Mouse (Mus musculus) limb, embryonic 13.5 days (tissue): ENCODE results near the gene Spaca6. TPM values are rescaled to one million over a fixed set of nuclear protein-coding genes. Genes with fewer than 3 reads are reported as not detected.
A peak's percentile ranks its signal among the peaks of the same experiment; 100 is the strongest.

Experiments
- ATAC-seq: fragments of 200-750 bp; cut with Nextera tagmentation; 2 replicates; pipeline ENCODE4 v1.8.0; 2017; ENCODE audit warnings: low read depth, moderate number of reproducible peaks, moderate TSS enrichment; ENCODE audit not compliant: low FRiP score
- H3K27ac ChIP-seq: fragments of 300-500 bp; sonication (generic); 2 replicates; pipeline ENCODE4 v1.5.1; 2015; ENCODE audit warnings: inconsistent platforms, mild to moderate bottlenecking, moderate library complexity
- H3K27me3 ChIP-seq: fragments of 300-500 bp; sonication (generic); 2 replicates; pipeline ENCODE4 v1.6.1; 2015; ENCODE audit warnings: mild to moderate bottlenecking, inconsistent platforms
- H3K36me3 ChIP-seq: fragments of 300-500 bp; sonication (generic); 2 replicates; pipeline ENCODE4 v1.6.1; 2015; ENCODE audit warnings: inconsistent platforms, mild to moderate bottlenecking, moderate library complexity
- H3K4me1 ChIP-seq: fragments of 300-500 bp; sonication (generic); 2 replicates; pipeline ENCODE4 v1.6.1; 2015; ENCODE audit warnings: inconsistent platforms
- H3K4me2 ChIP-seq: fragments of 300-500 bp; sonication (generic); replicated peaks from 2 replicates; pipeline ENCODE4 v1.6.1; 2015; ENCODE audit warnings: inconsistent platforms, mild to moderate bottlenecking, moderate library complexity
- H3K4me3 ChIP-seq: fragments of 300-500 bp; sonication (generic); 2 replicates; pipeline ENCODE4 v1.5.1; 2015; ENCODE audit warnings: moderate library complexity, mild to moderate bottlenecking, inconsistent platforms
- H3K9ac ChIP-seq: fragments of 300-500 bp; sonication (generic); 2 replicates; pipeline ENCODE4 v1.6.1; 2015; ENCODE audit warnings: mild to moderate bottlenecking, inconsistent platforms
- H3K9me3 ChIP-seq: fragments of 300-500 bp; sonication (generic); 2 replicates; pipeline ENCODE4 v1.6.1; 2016; ENCODE audit warnings: inconsistent platforms
- WGBS: fragments of 180-500 bp; shearing (Covaris S2); methylation state at CpG from one replicate; pipeline ENCODE4 v1.1.7; 2015; 5-methylcytosine and 5-hydroxymethylcytosine counted together
- polyA plus RNA-seq: library from polyadenylated mRNA; unstranded; fragments of >200 nt; fragmentation: Nextera tagmentation; extraction: Ambion mirVana; gene quantifications from 2 replicates; pipeline ENCODE4 v1.2.1, GENCODE M21; 2015

The Spaca6 gene
- 56.0 and 59.7 TPM in 2 replicates for polyA plus RNA-seq

GRCm38 (mm10) chr17:17826751-17827657 is at the start of gene Spaca6:
TSS of gene Spaca6 (plus strand) at chr17:17827158.
- WGBS: 0% methylated on average over 37 of the region's 42 CpGs
- H3K4me2 ChIP-seq: peak within 1 kb of the TSS; percentile 88
- peak within 1 kb of the TSS; percentile 83 for H3K4me3 ChIP-seq
- H3K36me3 ChIP-seq: peaks cover 19% of the 10 kb centered on the region
- H3K9ac ChIP-seq: peak within 1 kb of the TSS; percentile 94
- H3K27me3 ChIP-seq: no peaks in the 10 kb centered on the region
- peak within 1 kb of the TSS; percentile 100 for H3K27ac ChIP-seq
- H3K4me1 ChIP-seq: peaks cover 29% of the 10 kb centered on the region
- no peaks in the 10 kb centered on the region for H3K9me3 ChIP-seq
- ATAC-seq: peak; percentile 82

GRCm38 (mm10) chr17:17790866-17791630 is 35.9 kb upstream of the Spaca6 start:
- no peak overlapping the region for H3K27ac ChIP-seq
- H3K27me3 ChIP-seq: no peaks in the 10 kb centered on the region
- H3K36me3 ChIP-seq: no peaks in the 10 kb centered on the region
- H3K4me2 ChIP-seq: no peak overlapping the region
- no peaks in the 10 kb centered on the region for H3K4me1 ChIP-seq
- WGBS: 70% methylated on average over 3 of the region's 3 CpGs
- no peaks in the 10 kb centered on the region for H3K9me3 ChIP-seq
- no peak overlapping the region for H3K4me3 ChIP-seq
- no peak for ATAC-seq
- no peak overlapping the region for H3K9ac ChIP-seq

- H3K9me3 ChIP-seq: no peaks in the 10 kb centered on the region
- no peaks in the 10 kb centered on the region for H3K4me1 ChIP-seq
- no peak overlapping the region for H3K4me3 ChIP-seq
- H3K27ac ChIP-seq: no peak overlapping the region
- H3K27me3 ChIP-seq: no peaks in the 10 kb centered on the region
- ATAC-seq: peak; percentile 54; the same call in 1 of the 2 replicates
- 52% methylated on average over 1 of the region's 1 CpGs for WGBS
- no peak overlapping the region for H3K9ac ChIP-seq
- H3K4me2 ChIP-seq: no peak overlapping the region
- no peaks in the 10 kb centered on the region for H3K36me3 ChIP-seq
These were observed 34.4 kb upstream of the Spaca6 start for GRCm38 (mm10) chr17:17792578-17792977.

- no peak overlapping the region for H3K4me3 ChIP-seq
- no peak for ATAC-seq
- no peaks in the 10 kb centered on the region for H3K9me3 ChIP-seq
- no peaks in the 10 kb centered on the region for H3K36me3 ChIP-seq
- no peak overlapping the region for H3K4me2 ChIP-seq
- 45% methylated on average over 2 of the region's 2 CpGs for WGBS
- no peaks in the 10 kb centered on the region for H3K4me1 ChIP-seq
- H3K9ac ChIP-seq: no peak overlapping the region
- no peak overlapping the region for H3K27ac ChIP-seq
- H3K27me3 ChIP-seq: no peaks in the 10 kb centered on the region
These were observed 31.4 kb upstream of the Spaca6 start for GRCm38 (mm10) chr17:17795527-17795926.

- H3K27me3 ChIP-seq: no peaks in the 10 kb centered on the region
- WGBS: 81% methylated on average over 6 of the region's 6 CpGs
- H3K4me2 ChIP-seq: no peak overlapping the region
- peaks cover 5% of the 10 kb centered on the region; the same call in 1 of the 2 replicates for H3K4me1 ChIP-seq
- H3K36me3 ChIP-seq: no peaks in the 10 kb centered on the region
- ATAC-seq: no peak
- H3K4me3 ChIP-seq: no peak overlapping the region
- H3K9me3 ChIP-seq: no peaks in the 10 kb centered on the region
- H3K27ac ChIP-seq: no peak overlapping the region
- H3K9ac ChIP-seq: no peak overlapping the region
These were observed 3.2 kb upstream of the Spaca6 start for GRCm38 (mm10) chr17:17823612-17824336.

GRCm38 (mm10) chr17:17825921-17826591 is 902 bp upstream of the Spaca6 start:
- WGBS: under 1% methylated on average over 20 of the region's 22 CpGs
- ATAC-seq: peak; percentile 58

GRCm38 (mm10) chr17:17827658-17828190 is 766 bp downstream of the Spaca6 start:
- whole genome bisulfite sequencing: under 1% methylated on average over 13 of the region's 13 CpGs
- Histone ChIP-seq H3K4me3 (peak overlapping the region; percentile 83), H3K9me3 (no peaks in the 10 kb centered on the region), H3K27me3 (no peaks in the 10 kb centered on the region), H3K36me3 (peaks cover 26% of the 10 kb centered on the region), H3K27ac (peak overlapping the region; percentile 100), H3K4me1 (peaks cover 36% of the 10 kb centered on the region), H3K9ac (peak overlapping the region; percentile 94), H3K4me2 (peak overlapping the region; percentile 88)
- peak; percentile 13 for ATAC-seq

More at GRCm38 (mm10) chr17:17825921-17826591, 902 bp upstream of the Spaca6 start:
- Histone ChIP-seq H3K9ac (peak overlapping the region; percentile 94), H3K27ac (peak overlapping the region; percentile 100), H3K36me3 (peaks cover 9% of the 10 kb centered on the region), H3K4me3 (peak overlapping the region; percentile 83), H3K4me2 (peak overlapping the region; percentile 88), H3K9me3 (no peaks in the 10 kb centered on the region), H3K27me3 (no peaks in the 10 kb centered on the region), H3K4me1 (peaks cover 19% of the 10 kb centered on the region)

- H3K27ac ChIP-seq: peak overlapping the region; percentile 100
- H3K4me1 ChIP-seq: peaks cover 42% of the 10 kb centered on the region
- H3K4me3 ChIP-seq: peak overlapping the region; percentile 83
- H3K9ac ChIP-seq: peak overlapping the region; percentile 94
- peak overlapping the region; percentile 88 for H3K4me2 ChIP-seq
- H3K27me3 ChIP-seq: no peaks in the 10 kb centered on the region
- ATAC-seq: peak; percentile 77
- WGBS: under 1% methylated on average over 8 of the region's 15 CpGs
- peaks cover 31% of the 10 kb centered on the region for H3K36me3 ChIP-seq
- no peaks in the 10 kb centered on the region for H3K9me3 ChIP-seq
These were observed 1.4 kb downstream of the Spaca6 start for GRCm38 (mm10) chr17:17828191-17828981.

GRCm38 (mm10) chr17:17829052-17829785 is 2.3 kb downstream of the Spaca6 start:
- ATAC-seq: no peak
- Histone ChIP-seq H3K27ac (peak overlapping the region; percentile 100), H3K36me3 (peaks cover 39% of the 10 kb centered on the region), H3K9ac (peak overlapping the region; percentile 94), H3K4me3 (peak overlapping the region; percentile 83), H3K27me3 (no peaks in the 10 kb centered on the region), H3K4me2 (peak overlapping the region; percentile 88), H3K4me1 (peaks cover 51% of the 10 kb centered on the region), H3K9me3 (no peaks in the 10 kb centered on the region)
- 2% methylated on average over 6 of the region's 6 CpGs for WGBS
